ENCODE assay signal across 33 mouse cellular contexts in genomic region chr12:105582486-105582885, GRCm38 (mm10). TPM values are rescaled to one million over a fixed set of nuclear protein-coding genes. Genes with fewer than 3 reads are reported as not detected.
DNase-seq lines count a peak whose midpoint lies in the region; ATAC-seq lines count a peak whose summit lies in the region.
"Had no signal": no experiment of that assay in that cellular context is flagged by ENCODE, and none has a peak within 500 bp of the region (broad histone marks: within the 10 kb centered on the region; RNA-seq: fewer than 3 reads in every experiment).

No protein-coding gene starts in this region.

- H3K4me3 ChIP-seq in limb, embryonic 15.5 days = no peak overlapping the region
- no peak overlapping the region for H3K4me3 ChIP-seq in limb, embryonic 10.5 days
- H3K4me3 ChIP-seq: embryonic facial prominence, embryonic 10.5 days; embryonic facial prominence, embryonic 13.5 days; erythroblast, embryonic 14.5 days; forebrain, embryonic 12.5 days; forebrain, embryonic 15.5 days; heart, adult 2 months; heart, embryonic 10.5 days; heart, embryonic 13.5 days had no signal

- no peak for ATAC-seq in limb, embryonic 15.5 days (ENCODE audit: insufficient number of reproducible peaks, low FRiP score, low TSS enrichment, low read depth)
- ATAC-seq: activated CD4-positive, CD25-positive, alpha-beta regulatory T cell, adult 4 months; CD4-positive, CD25-positive, alpha-beta regulatory T cell, adult 4 months; forebrain, embryonic 15.5 days; hindbrain, postnatal 0 days; inflammation-experienced regulatory T-cells, adult 6 months; Patski had no signal

- H3K36me3 ChIP-seq in limb, embryonic 15.5 days = no peaks in the 10 kb centered on the region
- no peaks in the 10 kb centered on the region for H3K36me3 ChIP-seq in limb, embryonic 10.5 days
- H3K36me3 ChIP-seq: embryonic facial prominence, embryonic 10.5 days; embryonic facial prominence, embryonic 13.5 days; forebrain, embryonic 12.5 days; forebrain, embryonic 15.5 days; G1E; heart, embryonic 10.5 days; heart, embryonic 13.5 days had no signal

- no peak overlapping the region for H3K4me2 ChIP-seq in limb, embryonic 15.5 days
- H3K4me2 ChIP-seq: embryonic facial prominence, embryonic 13.5 days; forebrain, embryonic 12.5 days; forebrain, embryonic 15.5 days; heart, embryonic 13.5 days; hindbrain, embryonic 14.5 days had no signal

- peaks cover 30% of the 10 kb centered on the region for H3K4me1 ChIP-seq in limb, embryonic 15.5 days
- peaks cover 19% of the 10 kb centered on the region for H3K4me1 ChIP-seq in limb, embryonic 10.5 days

- H3K9ac ChIP-seq in limb, embryonic 15.5 days = no peak overlapping the region
- H3K9ac ChIP-seq: embryonic facial prominence, embryonic 13.5 days; forebrain, embryonic 12.5 days; forebrain, embryonic 15.5 days; heart, embryonic 13.5 days; hindbrain, embryonic 14.5 days had no signal

- H3K9me3 ChIP-seq in limb, embryonic 15.5 days = no peaks in the 10 kb centered on the region
- H3K9me3 ChIP-seq in limb, embryonic 10.5 days (replicated peaks) = no peaks in the 10 kb centered on the region
- H3K9me3 ChIP-seq: embryonic facial prominence, embryonic 10.5 days; embryonic facial prominence, embryonic 13.5 days; forebrain, embryonic 12.5 days; forebrain, embryonic 15.5 days; G1E; heart, embryonic 10.5 days; heart, embryonic 13.5 days had no signal

- no peaks in the 10 kb centered on the region for H3K27me3 ChIP-seq in limb, embryonic 15.5 days
- no peaks in the 10 kb centered on the region for H3K27me3 ChIP-seq in limb, embryonic 10.5 days (ENCODE audit: low read depth, poor library complexity, severe bottlenecking)
- H3K27me3 ChIP-seq: forebrain, embryonic 15.5 days had no signal

- no peak for DNase-seq in limb, embryonic 10.5 days (ENCODE audit: low spot score)
- peak; percentile 37 for DNase-seq in ES-CJ7 (ENCODE audit: low read depth, low spot score)
- DNase-seq in ZHBTc4 (ENCODE audit: low read depth, low spot score) = peak; percentile 67
- no peak for DNase-seq in heart, adult 11 months
- no peak for DNase-seq in kidney, adult 18-20 months
- DNase-seq: adrenal gland, adult 8-10 months; adrenal gland, postnatal 25 days; cerebellum, adult 11-12 months; cerebellum, adult 8-10 months; cerebellum, postnatal 10 days; cerebellum, postnatal 36 days; embryo, embryonic 11 days; gastrocnemius, postnatal 25 days; heart, adult 2 months; heart, postnatal 14 days; heart, postnatal 4 days had no signal

- H3K27ac ChIP-seq in limb, embryonic 15.5 days = peak overlapping the region; percentile 33; the same call in 1 of the 2 replicates
- H3K27ac ChIP-seq in limb, embryonic 10.5 days = no peak overlapping the region
- H3K27ac ChIP-seq: embryonic facial prominence, embryonic 10.5 days; embryonic facial prominence, embryonic 13.5 days; forebrain, embryonic 12.5 days; forebrain, embryonic 15.5 days; heart, adult 2 months; heart, embryonic 10.5 days; heart, embryonic 13.5 days; hindbrain, embryonic 14.5 days; hindbrain, postnatal 0 days had no signal

- WGBS in limb, embryonic 15.5 days = 54% methylated on average over 9 of the region's 9 CpGs
- 68% methylated on average over 9 of the region's 9 CpGs for WGBS in limb, embryonic 10.5 days

RNA-seq across cellular contexts. Expression of gene Bdkrb2, which starts 19.5 kb away (rescaled TPM):
- polyA plus RNA-seq in limb, embryonic 15.5 days (2015; fragmentation: Nextera tagmentation; extraction: Ambion mirVana) = 3.8 and 4.6 TPM in 2 replicates
- polyA plus RNA-seq in limb, embryonic 10.5 days (2016; fragmentation: Nextera tagmentation; extraction: Ambion mirVana) = 0.36 and 0.93 TPM in 2 replicates
- polyA plus RNA-seq: activated CD4-positive, CD25-positive, alpha-beta regulatory T cell, adult 4 months; CD4-positive, CD25-positive, alpha-beta regulatory T cell, adult 4 months; erythroblast, embryonic 14.5 days; inflammation-experienced regulatory T-cells, adult 6 months had no signal

RNA-seq across cellular contexts. Expression of gene Bdkrb1, which starts 20.4 kb away (rescaled TPM):
- polyA plus RNA-seq in limb, embryonic 15.5 days (2015; fragmentation: Nextera tagmentation; extraction: Ambion mirVana) = 0.35 TPM in 1 of 2 replicates, not detected in the other
- polyA plus RNA-seq in limb, embryonic 10.5 days (2016; fragmentation: Nextera tagmentation; extraction: Ambion mirVana) = not detected in 2 replicates
- polyA plus RNA-seq: embryonic facial prominence, embryonic 13.5 days; erythroblast, embryonic 14.5 days; forebrain, embryonic 12.5 days; G1E; heart, embryonic 10.5 days; heart, embryonic 13.5 days; heart, embryonic 16.5 days; hindbrain, embryonic 11.5 days; hindbrain, postnatal 0 days had no signal

Comparison
In these comparisons a context has a peak if more than half of its experiments do, and no peak if none do; other contexts are left out.
1. DNase-seq: peak in ES-CJ7 (single experiment) and ZHBTc4 (single experiment); none in limb, embryonic 10.5 days (single experiment), heart, adult 11 months (single experiment) and kidney, adult 18-20 months (single experiment).